Mouse (Mus musculus) MEL (cell line): ENCODE measurements around the gene Cdc14b.

Experiments used
- CTCF ChIP-seq, 3 experiments: IDR thresholded peaks in 2 of 3; conservative IDR thresholded peaks in 1 of 3; 2 replicates each; pipeline ENCODE4 v1.5.1; 2011 to 2012; ENCODE audit warnings: low read length in 3 of 3, low read depth in 2 of 3, mild to moderate bottlenecking in 2 of 3, improper control_type of control experiment in 1 of 3, inconsistent platforms in 1 of 3, mixed read lengths in 1 of 3, moderate library complexity in 1 of 3; ENCODE audit not compliant: control insufficient read depth in 1 of 3, insufficient read depth in 1 of 3, poor library complexity in 1 of 3, severe bottlenecking in 1 of 3
- EP300 ChIP-seq, 2 experiments: IDR thresholded peaks; 2 replicates each; pipeline ENCODE4 v1.6.1; 2011; ENCODE audit warnings: improper control_type of control experiment in 2 of 2, low read length in 2 of 2, low read depth in 1 of 2, mild to moderate bottlenecking in 1 of 2
- JUND ChIP-seq: IDR thresholded peaks from 2 replicates; pipeline ENCODE4 v1.6.1; 2011; ENCODE audit warnings: low read depth, mild to moderate bottlenecking, improper control_type of control experiment, low read length
- MAX ChIP-seq: IDR thresholded peaks from 2 replicates; pipeline ENCODE4 v1.6.1; 2011; ENCODE audit warnings: low read length, improper control_type of control experiment
- MAZ ChIP-seq: IDR thresholded peaks from 2 replicates; pipeline ENCODE4 v1.6.1; 2012; ENCODE audit warnings: low read depth, mild to moderate bottlenecking, inconsistent platforms, low read length, improper control_type of control experiment
- MEF2A ChIP-seq: IDR thresholded peaks from 2 replicates; pipeline ENCODE4 v1.6.1; 2014; ENCODE audit warnings: low read depth, mild to moderate bottlenecking, inconsistent platforms, low read length, improper control_type of control experiment; ENCODE audit not compliant: poor library complexity, insufficient replicate concordance, severe bottlenecking; ENCODE audit errors: extremely low read depth
- POLR2A ChIP-seq, 2 experiments: IDR thresholded peaks; 2 replicates each; pipeline ENCODE4 v1.6.1; 2011 to 2012; ENCODE audit warnings: low read length in 2 of 2, mild to moderate bottlenecking in 2 of 2, control low read depth in 1 of 2, improper control_type of control experiment in 1 of 2, low read depth in 1 of 2, moderate library complexity in 1 of 2; ENCODE audit not compliant: control insufficient read depth in 1 of 2, insufficient read depth in 1 of 2, poor library complexity in 1 of 2
- SMC3 ChIP-seq: IDR thresholded peaks from 2 replicates; pipeline ENCODE4 v1.6.1; 2011; ENCODE audit warnings: low read depth, low read length, improper control_type of control experiment
- TBP ChIP-seq: IDR thresholded peaks from 2 replicates; pipeline ENCODE4 v1.8.0; 2011; ENCODE audit warnings: low read depth, low read length, improper control_type of control experiment
- USF2 ChIP-seq, 2 experiments: IDR thresholded peaks; 2 replicates each; pipeline ENCODE4 v1.6.1; 2011 to 2012; ENCODE audit warnings: improper control_type of control experiment in 2 of 2, low read length in 2 of 2, borderline replicate concordance in 1 of 2, inconsistent platforms in 1 of 2, low read depth in 1 of 2, mild to moderate bottlenecking in 1 of 2; ENCODE audit not compliant: insufficient read depth in 1 of 2

DNA sequence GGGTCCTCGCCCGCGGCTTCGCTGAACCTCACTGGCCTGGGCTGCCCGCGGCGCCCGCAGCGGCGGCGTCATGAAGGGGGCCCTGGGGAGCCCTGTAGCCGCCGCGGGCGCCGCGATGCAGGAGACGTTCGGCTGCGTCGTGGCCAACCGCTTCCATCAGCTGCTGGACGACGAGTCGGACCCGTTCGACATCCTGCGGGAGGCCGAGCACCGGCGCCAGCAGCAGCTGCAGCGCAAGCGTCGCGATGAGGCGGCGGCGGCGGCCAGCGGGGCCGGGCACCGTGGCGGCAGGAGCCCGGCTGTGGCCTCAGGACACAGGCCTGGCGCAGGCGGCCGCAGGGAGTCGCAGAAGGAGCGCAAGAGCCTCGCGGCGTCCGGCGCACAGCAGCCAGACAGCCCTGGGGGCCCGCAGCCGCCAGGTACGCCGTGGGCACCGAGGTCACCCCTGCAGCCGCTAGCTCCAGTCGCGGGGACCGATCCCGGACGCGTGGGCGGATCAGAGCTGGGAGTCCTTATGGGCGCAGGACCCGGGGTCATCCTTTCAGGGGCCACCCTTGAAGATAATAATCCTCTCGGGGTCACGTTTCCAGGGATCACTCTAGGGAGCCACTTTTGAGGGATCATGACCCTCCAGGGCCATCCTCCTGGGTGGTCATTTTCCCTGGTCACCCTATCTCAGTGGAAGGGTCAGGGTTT, 113.0 kb downstream of the Cdc14b start:
- TF ChIP-seq USF2 (IDR thresholded peaks at IDR 0.05; ENCODE audit: borderline replicate concordance in 1 of 2, insufficient read depth in 1 of 2, low read depth in 1 of 2, low read length in 2 of 2) (no peak), MAX (peak; percentile 75), CTCF (IDR thresholded peaks at IDR 0.05 in 2 of 3, conservative IDR thresholded peaks at IDR 0.05 in 1 of 3; ENCODE audit: control insufficient read depth in 1 of 3, insufficient read depth in 1 of 3, low read depth in 2 of 3, low read length in 3 of 3, poor library complexity in 1 of 3, severe bottlenecking in 1 of 3) (no peak), MAZ (no peak; the same call in 1 of the 2 replicates), POLR2A (IDR thresholded peaks at IDR 0.05; ENCODE audit: control insufficient read depth in 1 of 2, insufficient read depth in 1 of 2, low read depth in 1 of 2, low read length in 2 of 2, poor library complexity in 1 of 2) (peak; percentile 64 to 71; a peak in 3 of 4 replicates), SMC3 (no peak), JUND (no peak), TBP (no peak), EP300 (IDR thresholded peaks at IDR 0.05; ENCODE audit: low read depth in 1 of 2, low read length in 2 of 2) (no peak), MEF2A (no peak)
